Mouse (Mus musculus) frontal cortex, postnatal 25 days (tissue): Measurements from ENCODE around the gene 1700001C19Rik.
"Not testable (repeated sequence)": the region's sequence is repeated elsewhere in the genome, so short reads cannot be mapped to it uniquely, and the experiment has no call there.

Experiments used
- DNase-seq, 2 experiments: peaks; one replicate each; pipeline ENCODE4 v3.0.0; 2022; ENCODE audit warnings: low spot score in 2 of 2

The 1700001C19Rik gene

DNA sequence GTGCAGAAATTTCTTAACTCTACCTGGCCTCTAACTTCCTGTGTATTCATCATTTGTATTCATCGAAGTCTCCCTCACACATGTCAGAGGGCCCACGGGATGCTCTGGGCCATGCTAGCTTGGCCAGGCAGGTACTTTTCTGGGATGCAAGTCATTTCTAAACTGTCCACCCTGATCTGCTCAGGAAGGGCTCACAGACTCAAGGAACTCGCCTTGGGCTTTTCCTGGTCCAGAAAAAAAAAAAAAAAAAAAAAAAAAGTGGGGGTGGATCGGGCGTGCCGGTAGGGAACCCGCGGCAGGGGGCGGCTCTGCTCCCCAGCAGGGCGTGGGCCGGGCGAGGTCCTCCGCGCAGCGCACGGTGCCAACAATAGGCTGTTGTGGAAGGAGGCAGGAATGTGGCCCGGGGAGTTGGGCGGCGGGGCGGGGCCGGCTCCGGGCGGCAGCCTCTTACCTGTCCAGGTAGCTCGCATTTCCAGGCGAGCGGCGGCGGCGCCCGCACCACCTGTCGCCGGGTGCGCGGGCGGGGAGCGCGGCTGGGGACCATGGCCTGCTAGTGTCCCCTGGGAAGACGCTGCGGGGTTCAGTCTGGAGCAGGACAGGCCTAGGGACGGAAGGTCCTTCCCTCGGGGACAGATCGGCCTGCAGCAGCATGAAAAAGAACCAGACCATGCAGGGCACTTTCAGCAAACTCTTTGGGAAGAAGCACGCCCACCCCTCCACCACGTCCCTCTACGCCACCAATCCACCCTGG lies 845 bp downstream of the 1700001C19Rik start, which contains the start of gene AI661453:
AI661453 (plus strand) TSS at position 460 of the 751 bp plus-strand sequence.
- no peak for DNase-seq

DNA sequence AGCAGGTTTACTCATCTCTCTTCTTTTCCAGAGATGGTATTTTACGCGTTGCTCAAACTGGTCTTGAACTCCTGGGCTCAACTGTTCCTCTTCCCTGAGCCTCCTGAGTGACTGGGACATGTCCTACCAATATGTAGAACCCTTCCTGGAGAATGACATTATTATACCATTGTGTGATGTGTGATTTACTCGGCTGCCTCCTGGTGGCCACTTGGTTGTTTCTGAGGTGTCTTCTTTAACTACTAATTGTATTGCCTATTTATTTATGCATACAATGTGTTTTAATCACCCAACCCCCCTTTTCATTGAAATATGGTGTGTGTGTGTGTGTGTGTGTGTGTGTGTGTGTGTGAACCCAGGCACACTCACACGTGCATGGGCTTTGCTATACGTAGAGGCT lies 6.4 kb downstream of the 1700001C19Rik start:
- DNase-seq, result no peak

DNA sequence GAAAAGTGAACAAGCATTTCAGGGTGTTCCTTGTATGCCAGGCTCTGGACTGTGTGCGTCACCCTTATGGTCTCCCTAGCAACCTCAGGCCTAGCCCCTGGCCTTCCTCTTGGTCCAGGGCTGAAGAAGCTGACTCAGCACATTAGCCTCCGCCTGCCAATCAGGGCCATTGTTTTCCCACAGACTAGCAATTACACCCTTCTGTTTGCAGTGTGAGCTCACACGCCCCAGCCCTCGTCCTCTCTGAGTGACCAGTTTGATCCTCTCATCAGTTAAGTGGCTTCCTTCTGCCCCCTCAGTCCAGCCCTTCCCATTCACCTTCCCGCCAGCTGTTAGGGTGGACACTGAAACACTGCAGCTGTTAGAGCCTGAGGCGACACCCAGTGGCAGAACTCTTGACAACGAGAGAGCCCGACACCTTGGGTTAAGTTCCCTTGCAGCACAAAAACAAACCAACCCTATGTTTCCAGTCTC lies 8.3 kb downstream of the 1700001C19Rik start:
- DNase-seq, result no peak

DNA sequence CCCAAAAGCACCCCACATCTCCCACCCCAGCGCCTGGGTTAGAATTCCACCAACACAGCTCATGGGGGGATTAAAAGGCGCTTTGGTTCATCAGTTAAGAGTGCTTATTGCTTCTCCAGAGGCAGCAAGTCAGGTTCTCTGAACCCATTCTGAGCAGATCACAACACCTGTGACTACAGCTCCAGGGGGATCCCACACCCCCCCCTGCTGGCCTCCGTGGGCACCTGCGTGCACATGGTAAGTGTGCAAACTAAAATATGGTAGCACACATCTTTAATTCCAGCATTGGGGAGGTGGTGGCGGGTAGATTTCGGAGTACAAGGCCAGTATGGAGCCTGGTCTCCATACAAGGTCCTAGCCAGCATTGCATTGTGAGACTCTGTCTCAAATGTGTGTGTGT lies 9.9 kb downstream of the 1700001C19Rik start:
- no peak for DNase-seq

GRCm38 (mm10) chr17:47424186-47424585 lies 13.0 kb downstream of the 1700001C19Rik start:
- DNase-seq, result no peak

DNA sequence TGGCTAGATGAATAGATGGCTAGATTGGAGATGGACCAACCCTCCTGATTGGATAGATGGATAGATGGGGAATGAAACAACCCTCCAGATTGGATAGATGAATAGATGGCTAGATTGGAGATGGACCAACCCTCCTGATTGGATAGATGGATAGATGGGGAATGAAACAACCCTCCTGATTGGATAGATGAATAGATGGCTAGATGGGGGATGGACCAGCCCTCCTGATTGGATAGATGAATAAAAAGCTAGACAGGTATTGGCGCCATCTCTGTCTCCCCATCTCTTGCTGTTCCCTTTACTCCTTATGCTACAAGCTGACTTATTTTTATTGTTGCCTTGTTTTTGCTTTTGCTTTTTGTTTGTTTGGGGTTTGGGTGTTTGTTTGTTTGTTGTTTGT lies 14.6 kb downstream of the 1700001C19Rik start:
- not testable (repeated sequence) for DNase-seq

GRCm38 (mm10) chr17:47421566-47421965 lies 15.6 kb downstream of the 1700001C19Rik start:
- DNase-seq, result no peak

GRCm38 (mm10) chr17:47420195-47420594 lies 17.0 kb downstream of the 1700001C19Rik start:
- DNase-seq, result no peak

DNA sequence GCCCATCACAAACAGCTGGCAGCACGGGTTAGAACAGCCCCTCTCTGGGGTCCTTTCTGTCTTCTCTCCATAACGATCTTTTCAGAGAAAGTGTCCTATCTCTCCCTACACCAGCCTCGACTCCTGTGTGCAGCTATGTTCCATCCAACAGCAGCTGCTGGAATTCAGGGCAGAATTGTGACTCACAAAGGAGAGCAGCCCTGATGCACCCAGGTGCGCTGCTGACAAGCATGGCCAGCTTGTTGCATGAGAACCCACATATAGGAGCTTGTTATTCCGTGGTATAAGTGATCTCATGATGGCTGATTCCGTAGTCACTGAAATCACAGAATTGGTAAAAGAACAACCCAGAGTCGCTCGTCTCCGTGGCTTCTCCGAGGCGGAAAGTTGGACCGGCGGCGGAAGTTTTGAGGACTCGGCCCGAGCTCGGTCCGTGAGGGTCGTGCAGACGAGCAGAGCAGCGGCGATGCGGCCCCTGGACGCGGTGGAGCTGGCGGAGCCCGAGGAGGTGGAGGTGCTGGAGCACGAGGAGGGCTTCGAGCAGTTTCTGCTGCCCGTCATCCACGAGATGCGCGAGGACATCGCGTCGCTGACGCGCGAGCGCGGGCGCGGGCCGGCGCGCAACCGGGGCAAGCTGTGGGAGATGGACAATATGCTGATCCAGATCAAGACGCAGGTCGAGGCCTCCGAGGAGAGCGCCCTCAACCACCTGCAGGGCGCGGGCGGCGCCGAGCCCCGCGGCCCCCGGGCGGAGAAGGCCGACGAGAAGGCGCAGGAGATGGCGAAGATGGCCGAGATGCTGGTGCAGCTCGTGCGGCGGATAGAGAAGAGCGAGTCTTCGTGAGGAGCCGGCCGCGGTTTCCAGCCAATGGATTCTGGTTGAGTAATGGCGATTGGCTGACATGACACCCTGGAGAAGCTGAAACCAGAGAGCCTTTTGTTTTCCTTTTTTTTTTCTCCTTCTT lies 27.0 kb downstream of the 1700001C19Rik start:
- peak in 1 of 2 experiments; percentile 10 for DNase-seq

DNA sequence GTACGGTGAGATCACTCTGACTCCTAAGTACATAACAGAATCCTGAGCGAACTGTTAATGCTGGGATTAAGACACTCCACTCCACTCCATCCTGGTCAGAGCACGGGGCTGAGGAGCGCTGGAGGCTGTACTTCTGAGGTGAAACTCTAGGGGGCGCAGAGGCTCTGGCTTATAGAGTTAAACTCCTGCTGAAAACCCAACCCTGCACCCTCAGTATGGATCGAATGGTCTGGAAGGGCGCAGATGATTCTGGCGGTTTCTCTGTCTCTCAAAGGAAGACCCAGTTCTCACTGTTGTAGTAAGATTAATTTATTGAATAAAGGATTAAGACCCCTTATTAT lies 28.6 kb downstream of the 1700001C19Rik start:
- DNase-seq, result peak; percentile 21 to 31

DNA sequence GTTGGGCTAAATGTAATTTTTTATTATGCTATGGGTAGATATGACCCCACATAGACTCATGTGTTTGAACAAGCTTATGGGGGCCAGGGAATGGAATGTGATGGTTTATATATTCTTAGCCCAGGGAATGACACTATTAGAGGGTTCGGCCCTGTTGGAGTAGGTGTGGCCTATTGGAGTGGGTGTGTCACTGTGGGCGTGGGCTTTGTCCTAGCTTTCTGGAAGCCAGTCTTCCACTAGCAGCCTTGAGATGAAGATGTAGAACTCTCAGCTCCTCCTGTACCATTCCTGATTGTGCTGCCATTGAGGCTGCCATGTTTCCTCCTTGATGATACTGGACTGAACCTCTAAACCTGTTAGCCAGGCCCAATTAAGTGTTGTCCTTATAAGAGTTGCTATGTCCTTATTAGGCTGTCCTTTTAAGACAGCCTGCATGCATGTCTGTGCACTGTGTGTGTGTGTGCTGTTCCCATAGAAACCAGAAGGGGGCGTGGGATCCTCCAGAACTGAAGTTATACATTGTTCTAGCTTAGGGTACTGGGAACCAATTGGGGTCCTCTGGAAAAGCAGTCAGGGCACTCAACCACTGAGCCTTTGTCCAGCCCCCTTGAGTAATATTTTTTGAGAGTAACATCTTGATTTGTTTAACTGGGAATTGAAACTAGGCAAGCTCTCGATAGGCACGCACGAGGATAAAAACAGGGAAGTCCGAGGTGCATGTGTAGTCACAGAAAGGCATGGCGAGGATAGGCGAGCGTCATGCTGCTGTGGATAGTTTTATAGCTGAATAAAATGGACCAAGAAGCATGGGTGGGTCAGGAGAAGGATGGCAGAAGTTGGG lies 29.2 kb downstream of the 1700001C19Rik start:
- DNase-seq, result no peak

DNA sequence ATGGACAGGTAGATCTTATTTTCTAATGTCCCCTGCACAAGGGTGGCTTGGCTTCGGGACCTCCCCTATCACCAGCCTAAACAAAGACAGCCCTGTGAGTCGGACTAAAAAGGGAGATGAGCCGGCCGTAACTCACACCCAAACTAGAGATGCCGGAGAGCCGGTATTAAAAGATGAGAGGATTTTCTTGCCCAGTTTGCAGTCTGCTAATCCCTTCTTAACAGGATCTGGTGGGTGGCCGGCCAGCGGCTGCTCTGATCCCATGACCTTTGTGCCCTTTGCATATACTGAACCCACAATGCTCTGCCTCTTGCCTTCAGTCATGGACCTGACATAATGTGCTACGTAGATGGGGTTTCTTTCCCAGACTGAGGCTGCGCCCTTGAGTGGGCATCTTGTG lies 36.7 kb downstream of the 1700001C19Rik start, which contains the start of gene Guca1a:
Guca1a (minus strand) TSS at position 134 of the 400 bp plus-strand sequence.
- no peak for DNase-seq

DNA sequence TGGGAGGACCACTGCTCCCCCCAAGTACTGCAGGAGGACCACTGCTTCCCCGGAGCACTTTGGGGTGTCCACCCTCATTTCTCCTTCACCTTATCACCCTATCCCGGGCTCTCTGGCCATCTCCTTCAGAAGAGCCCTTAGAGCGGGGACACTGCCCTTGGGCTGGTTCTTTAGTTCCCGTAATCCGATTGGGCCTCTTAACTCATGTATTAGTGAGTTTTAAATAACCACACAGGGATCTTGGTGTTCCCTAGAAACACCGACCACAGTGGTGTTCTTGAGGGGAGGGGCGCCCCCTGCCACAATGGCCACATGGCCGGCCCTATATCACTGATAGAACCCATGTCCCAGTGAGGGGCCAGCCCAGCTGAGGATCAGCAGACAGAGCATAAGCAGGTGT lies 38.1 kb downstream of the 1700001C19Rik start:
- DNase-seq, result no peak

- no peak for DNase-seq
Observed at GRCm38 (mm10) chr17:47395376-47395913, 41.7 kb downstream of the 1700001C19Rik start.

GRCm38 (mm10) chr17:47394223-47394869 lies 42.8 kb downstream of the 1700001C19Rik start:
- DNase-seq, result no peak

DNA sequence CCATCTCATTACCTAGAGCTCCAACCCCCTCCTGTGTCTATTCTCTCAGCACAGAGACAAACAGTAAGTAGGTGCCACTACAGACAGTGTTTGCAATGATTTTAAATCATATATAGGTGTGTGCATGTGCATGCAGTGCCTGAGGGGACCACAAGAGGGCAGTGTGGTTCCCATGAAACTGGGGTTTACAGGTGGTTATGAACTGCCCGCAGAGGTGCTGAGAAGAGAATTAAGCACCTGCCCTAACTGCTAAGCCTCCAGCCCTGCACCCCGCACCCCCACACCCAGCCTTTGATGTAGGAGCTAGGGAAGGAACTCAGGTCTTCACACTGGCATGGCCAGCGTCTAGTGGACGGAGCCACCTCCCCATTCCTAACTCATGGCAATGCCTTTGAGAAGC lies 50.5 kb downstream of the 1700001C19Rik start:
- DNase-seq, result peak; percentile 18 to 31

GRCm38 (mm10) chr17:47385145-47385544 lies 52.0 kb downstream of the 1700001C19Rik start, which contains the start of gene Guca1b:
Gene Guca1b, plus strand, starts transcription at chr17:47385393.
- DNase-seq, result no peak

GRCm38 (mm10) chr17:47384064-47384463 lies 53.1 kb downstream of the 1700001C19Rik start:
- DNase-seq, result no peak

DNA sequence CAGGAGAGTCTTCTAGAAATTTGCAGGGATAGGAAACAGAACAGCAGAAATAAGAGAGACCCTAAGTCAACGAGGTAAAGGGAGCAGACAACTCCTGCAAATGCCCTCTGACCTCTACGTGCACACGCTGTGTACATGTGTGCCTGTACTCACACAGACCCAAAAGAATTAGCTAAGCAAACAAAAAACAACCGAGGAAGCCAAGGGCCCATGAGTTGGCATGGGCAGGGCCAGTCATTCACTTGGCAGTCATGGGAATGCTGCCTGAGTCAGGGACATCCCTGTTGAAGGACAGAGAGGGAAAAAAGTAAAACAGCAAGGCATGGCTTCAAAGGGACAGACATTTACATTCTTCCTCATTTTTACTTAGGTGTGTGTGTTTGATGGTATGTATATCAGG lies 53.9 kb downstream of the 1700001C19Rik start:
- no peak for DNase-seq

DNA sequence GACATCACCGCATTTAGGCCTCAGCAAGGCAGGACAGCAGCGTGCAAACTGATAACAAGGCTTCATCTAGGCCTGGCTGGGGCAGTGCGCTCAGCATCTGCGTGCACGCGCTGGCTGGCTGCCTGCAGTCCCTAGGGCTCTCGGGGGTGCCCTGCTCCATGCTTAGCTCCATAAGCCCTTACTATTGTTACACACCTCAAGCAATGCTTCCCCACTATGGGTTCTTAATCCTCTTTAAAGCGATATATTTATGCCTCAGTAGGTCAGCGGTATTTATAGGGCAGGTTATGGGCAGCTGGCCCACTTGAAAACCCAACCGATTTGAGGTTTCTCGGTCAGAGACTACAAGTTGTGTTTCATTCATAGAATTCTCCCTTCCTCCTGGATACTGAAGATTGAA lies 55.3 kb downstream of the 1700001C19Rik start:
- no peak for DNase-seq

- DNase-seq, result no peak
Observed at GRCm38 (mm10) chr17:47378133-47378532, 59.0 kb downstream of the 1700001C19Rik start.
